ENCODE assay signal across 9 mouse cellular contexts in the genomic region with DNA sequence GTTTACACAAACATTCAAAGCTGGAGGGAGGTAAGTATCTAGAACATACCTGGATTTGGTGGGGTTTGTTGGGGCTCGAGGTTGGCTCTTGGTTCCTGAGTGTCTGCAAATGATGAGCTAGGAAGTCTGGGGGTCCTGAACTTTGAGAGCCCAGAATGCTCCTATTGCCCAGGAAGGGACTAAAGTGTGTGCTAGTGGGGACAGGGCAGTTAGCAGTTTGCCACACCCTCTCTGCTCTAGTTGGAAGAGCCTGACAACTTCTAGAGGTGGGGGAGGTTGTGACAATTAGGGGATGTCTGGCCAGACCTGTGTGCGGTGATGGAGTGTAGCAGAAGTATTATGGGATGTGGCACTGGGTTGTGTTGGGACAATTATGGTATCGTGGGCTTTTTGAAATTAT. TPM values are rescaled to one million over a fixed set of nuclear protein-coding genes. Genes with fewer than 3 reads are reported as not detected.
DNase-seq lines count a peak whose midpoint lies in the region; ATAC-seq and TF ChIP-seq lines count a peak whose summit lies in the region.
"Had no signal": no experiment of that assay in that cellular context is flagged by ENCODE, and none has a peak within 500 bp of the region (broad histone marks: within the 10 kb centered on the region; RNA-seq: fewer than 3 reads in every experiment).

No protein-coding gene starts in this region.

- H3K4me2 ChIP-seq in kidney, embryonic 14.5 days (replicated peaks; ENCODE audit: low read depth, low read length): no peak overlapping the region
- H3K4me2 ChIP-seq in embryonic facial prominence, embryonic 13.5 days: no peak overlapping the region
- no peak overlapping the region for H3K4me2 ChIP-seq in hindbrain, postnatal 0 days (ENCODE audit: low read depth, low read length)
- H3K4me2 ChIP-seq in midbrain, embryonic 16.5 days (ENCODE audit: low read length): no peak overlapping the region

- no peak overlapping the region for H3K9ac ChIP-seq in kidney, embryonic 14.5 days (ENCODE audit: low read depth, low read length)
- H3K9ac ChIP-seq in embryonic facial prominence, embryonic 13.5 days: no peak overlapping the region
- no peak overlapping the region for H3K9ac ChIP-seq in hindbrain, postnatal 0 days (replicated peaks; ENCODE audit: low read length)
- H3K9ac ChIP-seq in midbrain, embryonic 16.5 days (ENCODE audit: low read depth, low read length): no peak overlapping the region

- H3K27me3 ChIP-seq in kidney, embryonic 14.5 days (ENCODE audit: control insufficient read depth, insufficient read depth, low read length): no peaks in the 10 kb centered on the region
- H3K27me3 ChIP-seq in embryonic facial prominence, embryonic 13.5 days: no peaks in the 10 kb centered on the region
- H3K27me3 ChIP-seq in hindbrain, postnatal 0 days (ENCODE audit: insufficient read depth, low read length): no peaks in the 10 kb centered on the region
- H3K27me3 ChIP-seq in midbrain, embryonic 16.5 days (ENCODE audit: control insufficient read depth, insufficient read depth, low read depth, low read length): no peaks in the 10 kb centered on the region
- H3K27me3 ChIP-seq: Patski had no signal

- TF ChIP-seq CTCF in hindbrain, postnatal 0 days (IDR thresholded peaks at IDR 0.05; ENCODE audit: low read depth): no peak

- no peaks in the 10 kb centered on the region for H3K9me3 ChIP-seq in kidney, embryonic 14.5 days (ENCODE audit: control insufficient read depth, low read length)
- H3K9me3 ChIP-seq in embryonic facial prominence, embryonic 13.5 days: no peaks in the 10 kb centered on the region
- H3K9me3 ChIP-seq in hindbrain, postnatal 0 days (ENCODE audit: low read length): no peaks in the 10 kb centered on the region
- no peaks in the 10 kb centered on the region for H3K9me3 ChIP-seq in midbrain, embryonic 16.5 days (replicated peaks; ENCODE audit: control insufficient read depth, low read length, poor library complexity, severe bottlenecking)

- peak overlapping the region; percentile 96 for H3K27ac ChIP-seq in kidney, embryonic 14.5 days (ENCODE audit: low read depth, low read length)
- H3K27ac ChIP-seq in embryonic facial prominence, embryonic 13.5 days: peak overlapping the region; percentile 94
- H3K27ac ChIP-seq in hindbrain, postnatal 0 days: peak overlapping the region; percentile 88
- H3K27ac ChIP-seq in midbrain, embryonic 16.5 days (ENCODE audit: low read length): peak overlapping the region; percentile 92

- 42% methylated on average over 3 of the region's 3 CpGs for WGBS in kidney, embryonic 14.5 days
- WGBS in embryonic facial prominence, embryonic 13.5 days: 54% methylated on average over 3 of the region's 3 CpGs
- 64% methylated on average over 3 of the region's 3 CpGs for WGBS in hindbrain, postnatal 0 days
- 65% methylated on average over 3 of the region's 3 CpGs for WGBS in midbrain, embryonic 16.5 days

- DNase-seq in kidney, adult 8-10 months: no peak
- DNase-seq in hindbrain, postnatal 0 days (ENCODE audit: low spot score): no peak
- no peak for DNase-seq in frontal cortex, adult 2 months (ENCODE audit: extremely low spot score in 1 of 2, low spot score in 1 of 2)
- no peak for DNase-seq in spleen, adult 18-20 months
- DNase-seq in T-cell, adult 2 months (ENCODE audit: low spot score): no peak

- ATAC-seq in kidney, embryonic 14.5 days (ENCODE audit: low FRiP score, low TSS enrichment): no peak
- no peak for ATAC-seq in embryonic facial prominence, embryonic 13.5 days (ENCODE audit: insufficient number of reproducible peaks, insufficient read depth, low FRiP score, low TSS enrichment, low read depth)
- ATAC-seq in hindbrain, postnatal 0 days: no peak
- ATAC-seq in midbrain, embryonic 16.5 days: no peak
- ATAC-seq: Patski had no signal

- H3K4me3 ChIP-seq in kidney, embryonic 14.5 days (ENCODE audit: low read length): no peak overlapping the region
- H3K4me3 ChIP-seq in embryonic facial prominence, embryonic 13.5 days: no peak overlapping the region
- H3K4me3 ChIP-seq in hindbrain, postnatal 0 days (ENCODE audit: low read length): no peak overlapping the region
- no peak overlapping the region for H3K4me3 ChIP-seq in midbrain, embryonic 16.5 days (ENCODE audit: low read depth, low read length)

- H3K4me1 ChIP-seq in kidney, embryonic 14.5 days (ENCODE audit: control insufficient read depth, insufficient read depth, low read length): peaks cover 38% of the 10 kb centered on the region
- peaks cover 34% of the 10 kb centered on the region for H3K4me1 ChIP-seq in embryonic facial prominence, embryonic 13.5 days
- H3K4me1 ChIP-seq in hindbrain, postnatal 0 days (ENCODE audit: insufficient read depth, low read length): peaks cover 32% of the 10 kb centered on the region
- H3K4me1 ChIP-seq in midbrain, embryonic 16.5 days (ENCODE audit: control insufficient read depth, insufficient read depth, low read length): peaks cover 36% of the 10 kb centered on the region

- H3K36me3 ChIP-seq in kidney, embryonic 14.5 days (ENCODE audit: control insufficient read depth, insufficient read depth, low read length): peaks cover 17% of the 10 kb centered on the region
- peaks cover 19% of the 10 kb centered on the region for H3K36me3 ChIP-seq in embryonic facial prominence, embryonic 13.5 days
- no peaks in the 10 kb centered on the region for H3K36me3 ChIP-seq in hindbrain, postnatal 0 days (ENCODE audit: insufficient read depth, low read length)
- no peaks in the 10 kb centered on the region for H3K36me3 ChIP-seq in midbrain, embryonic 16.5 days (ENCODE audit: control insufficient read depth, insufficient read depth, low read length)

RNA-seq across cellular contexts. Expression of a gene that starts 0.9 kb away (rescaled TPM):
- polyA plus RNA-seq in kidney, embryonic 14.5 days (2014; fragmentation: Nextera tagmentation; extraction: Ambion mirVana): 72.1 and 106 TPM in 2 replicates
- polyA plus RNA-seq in embryonic facial prominence, embryonic 13.5 days (2015; fragmentation: Nextera tagmentation; extraction: Ambion mirVana): 83.3 and 91.2 TPM in 2 replicates
- total RNA-seq in hindbrain, postnatal 0 days (2014; rRNA removed): 101 and 106 TPM in 2 replicates
- 90.2 and 94.7 TPM in 2 replicates for polyA plus RNA-seq in hindbrain, postnatal 0 days (2015; fragmentation: Nextera tagmentation; extraction: Ambion mirVana)
- 59.7 and 74.3 TPM in 2 replicates for polyA plus RNA-seq in midbrain, embryonic 16.5 days (2015; fragmentation: Nextera tagmentation; extraction: Ambion mirVana)
- polyA plus RNA-seq in frontal cortex, adult 2 months (2012; rRNA removed): 91.3 and 103 TPM in 2 replicates

RNA-seq across cellular contexts. Expression of a gene that starts 27.1 kb away (rescaled TPM):
- polyA plus RNA-seq in kidney, embryonic 14.5 days (2014; fragmentation: Nextera tagmentation; extraction: Ambion mirVana): 0.43 and 0.45 TPM in 2 replicates
- polyA plus RNA-seq in embryonic facial prominence, embryonic 13.5 days (2015; fragmentation: Nextera tagmentation; extraction: Ambion mirVana): 0.59 and 0.97 TPM in 2 replicates
- total RNA-seq in hindbrain, postnatal 0 days (2014; rRNA removed): 0.75 and 1.8 TPM in 2 replicates
- polyA plus RNA-seq in hindbrain, postnatal 0 days (2015; fragmentation: Nextera tagmentation; extraction: Ambion mirVana): 0.68 and 0.88 TPM in 2 replicates
- polyA plus RNA-seq in midbrain, embryonic 16.5 days (2015; fragmentation: Nextera tagmentation; extraction: Ambion mirVana): 0.45 and 0.60 TPM in 2 replicates
- polyA plus RNA-seq in frontal cortex, adult 2 months (2012; rRNA removed): 0.94 and 1.4 TPM in 2 replicates
- polyA plus RNA-seq: Patski had no signal

RNA-seq across cellular contexts. Expression of a gene that starts 36.9 kb away (rescaled TPM):
- polyA plus RNA-seq in kidney, embryonic 14.5 days (2014; fragmentation: Nextera tagmentation; extraction: Ambion mirVana): 58.2 and 67.2 TPM in 2 replicates
- 62.5 and 69.3 TPM in 2 replicates for polyA plus RNA-seq in embryonic facial prominence, embryonic 13.5 days (2015; fragmentation: Nextera tagmentation; extraction: Ambion mirVana)
- 33.9 and 34.2 TPM in 2 replicates for total RNA-seq in hindbrain, postnatal 0 days (2014; rRNA removed)
- 37.3 and 38.8 TPM in 2 replicates for polyA plus RNA-seq in hindbrain, postnatal 0 days (2015; fragmentation: Nextera tagmentation; extraction: Ambion mirVana)
- polyA plus RNA-seq in midbrain, embryonic 16.5 days (2015; fragmentation: Nextera tagmentation; extraction: Ambion mirVana): 49.2 and 49.3 TPM in 2 replicates
- polyA plus RNA-seq in frontal cortex, adult 2 months (2012; rRNA removed): 22.0 and 22.3 TPM in 2 replicates

RNA-seq across cellular contexts. Expression of a gene that starts 45.4 kb away (rescaled TPM):
- polyA plus RNA-seq in kidney, embryonic 14.5 days (2014; fragmentation: Nextera tagmentation; extraction: Ambion mirVana): 14.0 and 14.7 TPM in 2 replicates
- polyA plus RNA-seq in embryonic facial prominence, embryonic 13.5 days (2015; fragmentation: Nextera tagmentation; extraction: Ambion mirVana): 21.7 and 22.7 TPM in 2 replicates
- total RNA-seq in hindbrain, postnatal 0 days (2014; rRNA removed): 10.5 and 17.3 TPM in 2 replicates
- 12.2 and 17.5 TPM in 2 replicates for polyA plus RNA-seq in hindbrain, postnatal 0 days (2015; fragmentation: Nextera tagmentation; extraction: Ambion mirVana)
- 18.0 and 18.3 TPM in 2 replicates for polyA plus RNA-seq in midbrain, embryonic 16.5 days (2015; fragmentation: Nextera tagmentation; extraction: Ambion mirVana)
- polyA plus RNA-seq in frontal cortex, adult 2 months (2012; rRNA removed): 23.0 and 23.9 TPM in 2 replicates

RNA-seq across cellular contexts. Expression of a gene that starts 50.2 kb away (rescaled TPM):
- 7.0 and 7.4 TPM in 2 replicates for polyA plus RNA-seq in kidney, embryonic 14.5 days (2014; fragmentation: Nextera tagmentation; extraction: Ambion mirVana)
- polyA plus RNA-seq in embryonic facial prominence, embryonic 13.5 days (2015; fragmentation: Nextera tagmentation; extraction: Ambion mirVana): 15.5 and 17.6 TPM in 2 replicates
- total RNA-seq in hindbrain, postnatal 0 days (2014; rRNA removed): 29.1 and 30.5 TPM in 2 replicates
- 20.3 and 20.6 TPM in 2 replicates for polyA plus RNA-seq in hindbrain, postnatal 0 days (2015; fragmentation: Nextera tagmentation; extraction: Ambion mirVana)
- 21.1 and 21.2 TPM in 2 replicates for polyA plus RNA-seq in midbrain, embryonic 16.5 days (2015; fragmentation: Nextera tagmentation; extraction: Ambion mirVana)
- 86.9 and 94.3 TPM in 2 replicates for polyA plus RNA-seq in frontal cortex, adult 2 months (2012; rRNA removed)
